Mouse (Mus musculus): Measurements from ENCODE around the gene Btbd16. TPM values are rescaled to one million over a fixed set of nuclear protein-coding genes. Genes with fewer than 3 reads are reported as not detected.

The Btbd16 gene
- 0.15 and 0.18 TPM in 2 replicates for polyA plus RNA-seq (2016; fragmentation: Nextera tagmentation; extraction: Ambion mirVana)

DNA sequence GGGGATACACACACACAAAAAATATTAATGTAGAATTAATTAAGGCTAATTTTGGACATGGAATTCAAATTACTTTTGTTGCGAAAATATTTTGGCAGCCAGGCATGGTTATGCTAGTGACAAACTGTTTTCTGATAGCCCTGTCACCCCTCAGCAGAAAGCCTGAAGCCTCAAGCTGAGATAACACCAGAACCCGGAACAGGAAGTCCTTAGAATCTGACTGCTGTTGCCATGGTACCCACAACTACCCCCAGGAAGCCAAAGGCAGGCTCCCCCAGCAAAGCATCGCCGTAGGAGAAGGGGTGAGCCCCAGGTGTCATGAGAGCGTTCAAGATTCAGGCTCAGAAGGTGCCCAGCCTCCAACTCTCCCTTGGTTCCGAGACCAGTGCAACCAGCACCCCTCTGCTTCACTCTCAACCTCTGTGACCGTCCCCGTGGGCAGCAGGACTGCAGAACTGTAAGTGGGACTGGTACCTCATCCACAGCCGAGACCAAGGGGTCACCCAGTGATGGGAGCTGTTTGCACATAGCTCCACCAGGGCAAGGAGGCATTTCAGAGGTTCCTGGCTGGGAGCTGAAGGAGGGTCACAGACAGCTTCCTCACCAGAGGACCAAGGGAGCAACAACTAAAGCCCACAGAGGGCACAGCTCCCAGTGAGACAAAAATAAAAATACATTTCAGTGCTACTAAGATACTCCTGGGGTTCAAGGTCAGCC lies at the start of gene Btbd16:
Btbd16 (plus strand) TSS at position 156 of the 717 bp plus-strand sequence.
- H3K9me3 ChIP-seq (replicated peaks), result no peaks in the 10 kb centered on the region
- no peak within 1 kb of the TSS for H3K27ac ChIP-seq (ENCODE audit: poor library complexity, severe bottlenecking)
- 45% methylated on average over 9 of the region's 9 CpGs for WGBS
- H3K4me3 ChIP-seq, result no peak within 1 kb of the TSS
- no peak within 1 kb of the TSS for H3K4me2 ChIP-seq
- no peaks in the 10 kb centered on the region for H3K27me3 ChIP-seq (replicated peaks)
- peak; percentile 18; the same call in 1 of the 2 replicates for ATAC-seq (ENCODE audit: insufficient number of reproducible peaks, low FRiP score)
- H3K9ac ChIP-seq, result no peak within 1 kb of the TSS
- H3K36me3 ChIP-seq, result no peaks in the 10 kb centered on the region
- peaks cover 9% of the 10 kb centered on the region for H3K4me1 ChIP-seq (replicated peaks)

- no peak overlapping the region for H3K4me2 ChIP-seq
- no peaks in the 10 kb centered on the region for H3K9me3 ChIP-seq (replicated peaks)
- H3K9ac ChIP-seq, result no peak overlapping the region
- no peak overlapping the region for H3K27ac ChIP-seq (ENCODE audit: poor library complexity, severe bottlenecking)
- H3K27me3 ChIP-seq (replicated peaks), result no peaks in the 10 kb centered on the region
- WGBS, result 51% methylated on average over 3 of the region's 3 CpGs
- peaks cover 49% of the 10 kb centered on the region for H3K4me1 ChIP-seq (replicated peaks)
- H3K4me3 ChIP-seq, result no peak overlapping the region
- H3K36me3 ChIP-seq, result peaks cover 61% of the 10 kb centered on the region
- ATAC-seq (ENCODE audit: insufficient number of reproducible peaks, low FRiP score), result no peak
Observed at GRCm38 (mm10) chr7:130726185-130726584, 47.7 kb upstream of the Btbd16 start.

DNA sequence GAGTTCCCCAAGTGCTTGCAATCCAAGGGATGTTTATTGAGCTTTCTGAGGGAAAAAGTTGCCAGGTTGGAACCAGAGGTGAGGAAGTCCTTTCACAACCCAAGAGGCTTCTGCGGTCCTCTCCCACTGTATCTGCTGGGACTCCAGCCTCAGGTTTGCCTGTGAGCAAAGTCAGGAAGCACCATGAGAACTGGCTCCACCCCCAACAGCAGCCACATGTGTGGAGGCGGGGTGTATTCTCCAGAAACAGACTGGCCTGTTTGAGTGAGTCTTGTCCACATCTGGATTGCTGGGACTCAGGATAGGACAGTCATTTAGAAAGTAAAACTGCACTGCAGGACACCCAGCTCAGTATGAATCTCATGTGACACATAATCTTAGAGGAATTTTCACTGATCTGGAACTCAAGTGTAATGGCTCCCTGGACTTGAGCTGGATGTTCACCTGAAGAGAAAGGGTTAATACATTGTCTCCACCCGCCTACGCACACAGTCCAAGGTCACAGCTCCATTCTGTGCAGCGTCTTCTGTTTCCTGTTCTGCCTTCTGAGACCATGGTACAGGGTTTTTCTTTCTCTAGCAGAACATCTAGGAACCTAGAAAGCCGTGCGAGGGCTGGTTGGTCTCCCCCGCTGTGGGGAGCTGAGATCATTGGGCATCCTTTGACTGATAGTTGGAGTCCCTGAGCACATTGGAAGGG lies 47.0 kb upstream of the Btbd16 start:
- ATAC-seq (ENCODE audit: insufficient number of reproducible peaks, low FRiP score), result peak; percentile 55
- Histone ChIP-seq H3K36me3 (peaks cover 68% of the 10 kb centered on the region), H3K4me3 (no peak overlapping the region), H3K27ac (ENCODE audit: poor library complexity, severe bottlenecking) (peak overlapping the region; percentile 53), H3K9ac (no peak overlapping the region), H3K4me1 (replicated peaks) (peaks cover 48% of the 10 kb centered on the region), H3K27me3 (replicated peaks) (no peaks in the 10 kb centered on the region), H3K4me2 (no peak overlapping the region; the same call in 1 of the 2 replicates), H3K9me3 (replicated peaks) (no peaks in the 10 kb centered on the region)
- WGBS, result 43% methylated on average over 8 of the region's 8 CpGs

GRCm38 (mm10) chr7:130727560-130727959 lies 46.3 kb upstream of the Btbd16 start:
- no peak for ATAC-seq (ENCODE audit: insufficient number of reproducible peaks, low FRiP score)
- Histone ChIP-seq H3K27ac (ENCODE audit: poor library complexity, severe bottlenecking) (peak overlapping the region; percentile 53; the same call in 1 of the 2 replicates), H3K4me2 (no peak overlapping the region), H3K4me3 (no peak overlapping the region), H3K9me3 (replicated peaks) (no peaks in the 10 kb centered on the region), H3K27me3 (replicated peaks) (no peaks in the 10 kb centered on the region), H3K9ac (no peak overlapping the region), H3K36me3 (peaks cover 65% of the 10 kb centered on the region), H3K4me1 (replicated peaks) (peaks cover 41% of the 10 kb centered on the region)
- WGBS, result 77% methylated on average over 4 of the region's 4 CpGs

DNA sequence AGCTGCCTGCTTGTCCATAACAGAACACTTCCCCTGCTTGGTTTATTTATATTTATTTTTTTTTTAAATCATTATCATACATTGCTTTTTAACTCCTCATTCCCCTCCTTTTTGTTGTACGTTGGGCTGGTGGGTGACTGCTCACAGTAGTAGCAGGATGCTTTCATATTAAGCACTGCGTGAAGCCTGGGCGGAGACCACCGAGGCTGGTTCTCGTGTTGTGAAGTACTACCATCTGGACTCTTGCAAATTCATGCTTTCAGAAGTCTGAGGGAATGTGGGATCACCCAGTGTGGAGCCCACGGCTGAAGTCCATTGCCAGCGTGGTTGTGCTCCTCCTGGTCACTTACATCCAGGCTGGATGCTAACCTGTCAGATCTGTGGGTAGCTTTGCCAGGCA lies 42.1 kb upstream of the Btbd16 start:
- H3K4me2 ChIP-seq, result no peak overlapping the region
- WGBS, result 92% methylated on average over 7 of the region's 7 CpGs
- H3K27me3 ChIP-seq (replicated peaks), result no peaks in the 10 kb centered on the region
- no peak overlapping the region for H3K27ac ChIP-seq (ENCODE audit: poor library complexity, severe bottlenecking)
- peaks cover 22% of the 10 kb centered on the region for H3K4me1 ChIP-seq (replicated peaks)
- H3K4me3 ChIP-seq, result no peak overlapping the region
- no peak for ATAC-seq (ENCODE audit: insufficient number of reproducible peaks, low FRiP score)
- H3K9ac ChIP-seq, result no peak overlapping the region; the same call in 1 of the 2 replicates
- peaks cover 78% of the 10 kb centered on the region for H3K36me3 ChIP-seq
- no peaks in the 10 kb centered on the region for H3K9me3 ChIP-seq (replicated peaks)

DNA sequence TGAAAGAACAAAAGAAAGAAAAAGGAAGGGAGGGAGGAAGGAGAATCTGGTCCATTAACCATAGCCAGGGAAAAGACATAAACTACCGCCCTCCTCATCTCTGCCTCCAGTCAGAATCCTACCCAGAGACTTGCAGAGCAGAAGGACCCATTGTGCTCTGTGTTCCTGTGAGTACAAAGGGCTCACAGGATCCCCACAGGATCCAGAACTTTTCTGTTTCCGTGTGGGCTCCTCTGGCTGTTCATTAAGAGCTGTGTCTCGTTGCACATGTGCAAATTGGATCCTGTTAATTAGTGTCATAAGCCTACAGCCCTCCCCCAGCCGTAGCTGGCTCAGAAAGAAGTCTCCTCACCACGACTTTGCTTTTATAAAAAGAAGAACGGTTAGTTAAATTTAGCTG lies 41.0 kb upstream of the Btbd16 start:
- Histone ChIP-seq H3K9ac (no peak overlapping the region), H3K36me3 (peaks cover 89% of the 10 kb centered on the region), H3K4me2 (no peak overlapping the region), H3K4me3 (no peak overlapping the region), H3K4me1 (replicated peaks) (peaks cover 11% of the 10 kb centered on the region), H3K27me3 (replicated peaks) (no peaks in the 10 kb centered on the region), H3K27ac (ENCODE audit: poor library complexity, severe bottlenecking) (no peak overlapping the region), H3K9me3 (replicated peaks) (no peaks in the 10 kb centered on the region)
- no peak for ATAC-seq (ENCODE audit: insufficient number of reproducible peaks, low FRiP score)
- WGBS, result 85% methylated on average over 6 of the region's 6 CpGs

DNA sequence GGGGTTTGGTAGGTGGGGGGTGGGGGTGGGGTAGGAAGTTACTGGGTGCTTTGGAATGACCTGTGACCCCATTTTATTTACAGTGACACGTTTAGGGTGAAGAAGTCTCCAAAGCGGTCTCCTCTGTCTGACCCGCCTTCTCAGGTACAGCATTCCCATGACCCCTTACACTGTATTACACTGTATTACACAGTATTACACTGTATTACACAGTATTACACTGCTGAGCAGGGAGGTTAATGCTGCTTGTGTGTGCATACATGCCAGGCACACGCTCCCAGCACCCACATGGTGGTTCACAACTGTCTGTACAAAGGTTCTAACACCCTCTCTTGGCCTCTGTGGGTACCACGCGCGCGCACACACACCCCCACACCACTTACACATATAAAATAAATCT lies 40.4 kb upstream of the Btbd16 start:
- Histone ChIP-seq H3K27ac (ENCODE audit: poor library complexity, severe bottlenecking) (no peak overlapping the region), H3K9me3 (replicated peaks) (no peaks in the 10 kb centered on the region), H3K27me3 (replicated peaks) (no peaks in the 10 kb centered on the region), H3K4me3 (no peak overlapping the region), H3K36me3 (peaks cover 89% of the 10 kb centered on the region), H3K4me2 (no peak overlapping the region), H3K4me1 (replicated peaks) (peaks cover 14% of the 10 kb centered on the region), H3K9ac (no peak overlapping the region)
- ATAC-seq (ENCODE audit: insufficient number of reproducible peaks, low FRiP score), result no peak
- 88% methylated on average over 8 of the region's 8 CpGs for WGBS

DNA sequence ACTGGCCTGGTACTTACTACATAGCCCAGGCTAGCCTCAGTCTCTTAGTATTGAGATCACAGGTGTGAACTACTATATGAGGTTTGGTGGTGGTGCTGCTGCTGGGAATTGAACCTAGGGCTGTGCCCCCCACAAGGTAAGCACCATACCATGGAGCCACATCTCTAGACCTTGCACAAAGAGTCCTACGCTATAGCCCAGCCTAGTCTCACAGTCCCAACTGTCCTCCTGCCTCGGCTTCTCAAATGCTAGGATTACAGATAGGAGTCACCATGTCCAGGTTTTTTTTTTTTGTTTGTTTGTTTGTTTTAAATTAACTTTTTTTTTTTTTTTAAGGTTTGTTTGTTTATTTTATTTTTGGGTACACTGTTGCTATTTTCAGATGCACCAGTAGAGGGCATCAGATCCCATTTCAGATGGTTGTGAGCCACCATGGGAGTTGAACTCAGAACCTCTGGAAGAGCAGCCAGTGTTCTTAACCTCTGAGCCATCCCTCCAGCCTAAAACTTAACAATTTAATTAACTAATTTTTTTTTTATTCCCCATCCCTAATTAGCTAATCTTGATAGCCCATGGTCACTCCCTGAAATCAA lies 39.6 kb upstream of the Btbd16 start:
- WGBS, result 93% methylated on average over 2 of the region's 2 CpGs
- peaks cover 89% of the 10 kb centered on the region for H3K36me3 ChIP-seq

DNA sequence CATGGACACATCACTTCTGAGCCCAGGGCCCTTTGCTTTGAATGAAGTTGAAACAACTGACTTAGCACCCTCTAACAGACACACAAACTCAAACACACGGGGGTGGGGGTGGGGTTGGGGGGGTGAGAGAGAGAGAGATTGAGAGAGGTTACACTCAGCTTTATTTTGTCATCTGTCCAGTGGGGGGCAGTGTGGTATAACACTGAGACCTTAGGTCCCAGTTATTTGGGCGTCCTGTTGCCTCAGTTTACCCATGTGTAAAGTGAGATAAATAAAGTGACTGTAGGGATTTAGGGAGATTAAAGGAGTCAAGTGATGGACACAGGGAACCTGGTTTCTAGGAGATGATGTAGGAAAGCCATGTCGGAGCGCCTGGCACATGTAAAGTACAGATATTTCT lies 32.8 kb upstream of the Btbd16 start:
- Histone ChIP-seq H3K4me3 (no peak overlapping the region), H3K36me3 (peaks cover 96% of the 10 kb centered on the region), H3K9me3 (replicated peaks) (no peaks in the 10 kb centered on the region), H3K27ac (ENCODE audit: poor library complexity, severe bottlenecking) (no peak overlapping the region), H3K4me1 (replicated peaks) (peaks cover 8% of the 10 kb centered on the region), H3K27me3 (replicated peaks) (no peaks in the 10 kb centered on the region), H3K9ac (no peak overlapping the region), H3K4me2 (no peak overlapping the region)
- no peak for ATAC-seq (ENCODE audit: insufficient number of reproducible peaks, low FRiP score)
- 79% methylated on average over 4 of the region's 4 CpGs for WGBS

More for the DNA sequence above, 39.6 kb upstream of the Btbd16 start:
- H3K9ac ChIP-seq, result no peak overlapping the region
- H3K4me3 ChIP-seq, result no peak overlapping the region
- no peaks in the 10 kb centered on the region for H3K9me3 ChIP-seq (replicated peaks)
- peaks cover 11% of the 10 kb centered on the region for H3K4me1 ChIP-seq (replicated peaks)
- ATAC-seq (ENCODE audit: insufficient number of reproducible peaks, low FRiP score), result no peak
- no peaks in the 10 kb centered on the region for H3K27me3 ChIP-seq (replicated peaks)
- H3K4me2 ChIP-seq, result no peak overlapping the region
- no peak overlapping the region for H3K27ac ChIP-seq (ENCODE audit: poor library complexity, severe bottlenecking)

- peaks cover 94% of the 10 kb centered on the region for H3K36me3 ChIP-seq
- no peak overlapping the region for H3K27ac ChIP-seq (ENCODE audit: poor library complexity, severe bottlenecking)
- no peak for ATAC-seq (ENCODE audit: insufficient number of reproducible peaks, low FRiP score)
Observed at GRCm38 (mm10) chr7:130743239-130744025, 30.4 kb upstream of the Btbd16 start.

GRCm38 (mm10) chr7:130749165-130749564 lies 24.7 kb upstream of the Btbd16 start:
- Histone ChIP-seq H3K9me3 (replicated peaks) (no peaks in the 10 kb centered on the region), H3K4me2 (no peak overlapping the region), H3K36me3 (peaks cover 88% of the 10 kb centered on the region), H3K4me3 (no peak overlapping the region), H3K9ac (no peak overlapping the region), H3K27ac (ENCODE audit: poor library complexity, severe bottlenecking) (no peak overlapping the region), H3K27me3 (replicated peaks) (no peaks in the 10 kb centered on the region), H3K4me1 (replicated peaks) (peaks cover 44% of the 10 kb centered on the region)
- ATAC-seq (ENCODE audit: insufficient number of reproducible peaks, low FRiP score), result no peak
- 82% methylated on average over 4 of the region's 4 CpGs for WGBS

More at GRCm38 (mm10) chr7:130743239-130744025, 30.4 kb upstream of the Btbd16 start:
- WGBS, result 83% methylated on average over 9 of the region's 9 CpGs
- H3K27me3 ChIP-seq (replicated peaks), result no peaks in the 10 kb centered on the region
- peaks cover 14% of the 10 kb centered on the region for H3K4me1 ChIP-seq (replicated peaks)
- no peak overlapping the region for H3K4me3 ChIP-seq
- H3K4me2 ChIP-seq, result no peak overlapping the region
- no peaks in the 10 kb centered on the region for H3K9me3 ChIP-seq (replicated peaks)
- no peak overlapping the region for H3K9ac ChIP-seq
